Mouse (Mus musculus): Measurements from ENCODE around the gene Vav3. TPM values are rescaled to one million over a fixed set of nuclear protein-coding genes. Genes with fewer than 3 reads are reported as not detected.
A peak's percentile ranks its signal among the peaks of the same experiment; 100 is the strongest.

Vav3 gene
- polyA plus RNA-seq (2014; fragmentation: Nextera tagmentation; extraction: Ambion mirVana), result 9.1 and 9.7 TPM in 2 replicates

DNA sequence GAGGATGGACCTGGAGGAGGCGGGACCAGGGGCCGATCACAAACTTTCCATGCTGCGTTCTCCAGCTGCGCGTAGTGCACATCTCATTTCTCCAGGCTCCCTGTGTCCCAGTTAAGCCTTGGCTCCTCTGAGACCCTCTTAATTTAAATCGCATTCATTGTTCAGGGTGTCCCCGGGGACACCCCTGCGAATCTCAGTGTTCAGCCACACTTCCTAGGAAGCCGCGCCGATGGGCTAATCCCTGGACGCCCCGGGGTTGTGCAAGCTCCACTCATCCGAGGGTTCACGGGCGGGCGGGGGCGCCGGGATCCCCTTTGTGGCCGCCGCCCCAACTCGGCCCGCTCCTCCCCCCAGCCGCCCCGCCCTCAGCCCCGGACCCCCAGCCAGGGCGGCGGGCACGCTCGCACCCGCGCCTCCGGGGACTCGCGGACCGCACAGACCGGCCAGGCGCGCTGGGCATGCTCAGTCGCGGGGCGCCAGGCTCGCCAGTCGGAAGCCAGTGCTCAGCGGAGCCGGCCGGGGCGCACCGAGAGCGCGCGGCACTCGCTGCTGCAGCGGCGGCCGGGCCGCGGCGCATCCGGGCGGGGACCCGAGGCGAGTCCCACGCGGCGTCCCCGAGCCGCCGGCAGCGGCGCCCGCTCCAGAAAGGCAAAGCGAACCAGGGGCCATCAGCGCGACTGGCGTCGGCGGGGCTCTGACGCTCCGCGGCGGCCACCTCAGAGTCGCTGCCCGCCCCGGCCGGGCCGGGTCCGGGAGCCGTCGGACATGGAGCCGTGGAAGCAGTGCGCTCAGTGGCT, at the start of gene Vav3:
Vav3 (plus strand) TSS at position 380 of the 797 bp plus-strand sequence.
- TF ChIP-seq CTCF (IDR thresholded peaks at IDR 0.05; ENCODE audit: low read depth), result no peak
- Histone ChIP-seq H3K4me1 (ENCODE audit: insufficient read depth) (no peaks in the 10 kb centered on the region), H3K27me3 (ENCODE audit: insufficient read depth, low read length) (peaks cover 15% of the 10 kb centered on the region), H3K4me3 (ENCODE audit: low read depth, low read length) (peak within 1 kb of the TSS; percentile 65), H3K36me3 (ENCODE audit: insufficient read depth) (no peaks in the 10 kb centered on the region), H3K4me2 (peak within 1 kb of the TSS; percentile 90), H3K9ac (peak within 1 kb of the TSS; percentile 55), H3K9me3 (ENCODE audit: low read depth, low read length) (no peaks in the 10 kb centered on the region), H3K27ac (ENCODE audit: low read depth) (peak within 1 kb of the TSS; percentile 75; the same call in 1 of the 2 replicates)
- DNase-seq, result peak; percentile 81
- WGBS, result under 1% methylated on average over 83 of the region's 92 CpGs
- peak; percentile 92 for ATAC-seq (ENCODE audit: insufficient read depth)

DNA sequence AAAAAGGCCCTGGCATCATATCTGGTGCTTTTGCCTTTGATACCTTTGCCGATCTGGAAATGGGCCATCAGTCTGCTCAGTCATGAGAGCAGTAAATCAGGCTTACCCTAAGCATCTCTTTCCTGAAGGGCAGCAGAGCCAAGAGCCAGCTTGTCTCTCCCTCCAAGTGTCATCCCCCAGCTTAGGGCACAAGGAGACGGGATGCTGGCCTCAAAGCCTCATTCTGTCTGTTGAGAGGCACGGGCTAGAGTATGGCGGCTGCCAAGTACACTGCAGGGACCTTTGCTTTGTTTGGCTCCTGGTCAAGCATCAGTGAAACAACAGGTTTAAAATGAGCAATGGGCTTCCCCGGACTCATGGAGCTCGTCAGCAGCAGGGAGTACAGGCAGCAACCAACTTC, 41.6 kb upstream of the Vav3 start:
- no peak for ATAC-seq (ENCODE audit: insufficient read depth)
- H3K36me3 ChIP-seq (ENCODE audit: insufficient read depth), result no peaks in the 10 kb centered on the region
- DNase-seq, result no peak

DNA sequence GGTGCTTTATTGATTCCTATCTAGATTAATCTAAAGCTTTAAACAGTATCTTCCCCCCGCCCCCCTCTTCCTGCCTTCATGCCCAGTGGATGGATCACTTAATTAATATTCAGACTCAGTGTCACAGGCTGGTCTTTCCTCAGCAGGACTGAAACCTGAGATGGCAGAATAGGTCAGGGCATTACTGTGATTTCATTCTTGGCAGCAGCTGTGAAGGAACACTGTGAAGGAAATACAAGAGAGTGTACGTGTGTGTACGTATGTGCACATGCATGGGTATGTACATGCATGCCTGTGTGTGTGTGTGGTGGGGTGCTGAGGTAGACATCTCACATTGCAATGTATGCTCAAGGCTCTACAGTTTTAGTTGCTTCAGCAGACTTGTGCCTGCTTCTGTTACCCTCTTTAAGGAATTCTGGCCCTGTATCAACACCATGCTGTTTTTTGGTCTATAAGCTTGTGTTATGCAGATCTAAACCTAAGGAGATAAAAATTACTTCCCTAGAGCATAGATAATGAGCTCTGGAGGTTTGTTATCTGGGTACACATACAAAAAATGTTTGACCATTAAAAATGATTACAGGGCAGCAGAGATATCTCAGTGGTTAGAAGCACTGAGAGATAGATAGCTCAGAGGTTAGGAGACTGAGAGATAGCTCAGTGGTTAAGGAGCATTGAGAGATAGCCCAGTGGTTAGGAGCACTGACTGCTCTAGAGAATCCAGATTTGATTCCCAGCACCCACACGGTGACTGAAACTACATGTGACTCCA, 41.0 kb upstream of the Vav3 start:
- Histone ChIP-seq H3K27ac (ENCODE audit: low read depth) (no peak overlapping the region), H3K36me3 (ENCODE audit: insufficient read depth) (no peaks in the 10 kb centered on the region), H3K4me2 (no peak overlapping the region), H3K4me3 (ENCODE audit: low read depth, low read length) (no peak overlapping the region), H3K9me3 (ENCODE audit: low read depth, low read length) (no peaks in the 10 kb centered on the region), H3K27me3 (ENCODE audit: insufficient read depth, low read length) (no peaks in the 10 kb centered on the region), H3K4me1 (ENCODE audit: insufficient read depth) (no peaks in the 10 kb centered on the region), H3K9ac (no peak overlapping the region)
- ATAC-seq (ENCODE audit: insufficient read depth), result no peak
- WGBS, result 47% methylated on average over 4 of the region's 4 CpGs
- DNase-seq, result no peak
- TF ChIP-seq CTCF (IDR thresholded peaks at IDR 0.05; ENCODE audit: low read depth), result no peak

More for the DNA sequence above, 41.6 kb upstream of the Vav3 start:
- Histone ChIP-seq H3K4me3 (ENCODE audit: low read depth, low read length) (no peak overlapping the region), H3K27me3 (ENCODE audit: insufficient read depth, low read length) (no peaks in the 10 kb centered on the region), H3K9me3 (ENCODE audit: low read depth, low read length) (no peaks in the 10 kb centered on the region), H3K4me1 (ENCODE audit: insufficient read depth) (no peaks in the 10 kb centered on the region), H3K27ac (ENCODE audit: low read depth) (no peak overlapping the region), H3K9ac (no peak overlapping the region), H3K4me2 (no peak overlapping the region)
- 55% methylated on average over 6 of the region's 6 CpGs for WGBS
- no peak for TF ChIP-seq CTCF (IDR thresholded peaks at IDR 0.05; ENCODE audit: low read depth)

DNA sequence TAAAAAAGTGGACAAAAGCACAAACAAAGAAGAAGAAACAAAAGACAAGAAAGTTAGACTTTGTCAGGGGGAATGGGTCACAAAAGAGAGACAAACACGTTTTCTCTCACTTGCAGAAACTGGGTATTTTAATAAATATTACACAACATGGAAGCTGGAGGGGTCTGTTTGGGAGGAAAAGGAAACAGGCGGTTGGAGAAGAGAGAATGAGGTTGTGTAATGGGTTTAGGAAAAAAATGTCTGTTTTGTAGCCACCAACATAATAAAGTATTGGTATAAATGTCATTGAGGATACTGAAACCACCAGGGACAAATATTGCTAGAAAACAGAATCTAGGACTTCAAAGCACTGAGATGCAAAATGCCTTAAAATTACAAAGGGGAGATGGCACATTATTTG, 38.4 kb upstream of the Vav3 start:
- ATAC-seq (ENCODE audit: insufficient read depth) (no peak), DNase-seq (no peak)
- no peak for TF ChIP-seq CTCF (IDR thresholded peaks at IDR 0.05; ENCODE audit: low read depth)
- no peaks in the 10 kb centered on the region for H3K36me3 ChIP-seq (ENCODE audit: insufficient read depth)
- H3K9ac ChIP-seq, result no peak overlapping the region
- no peak overlapping the region for H3K4me3 ChIP-seq (ENCODE audit: low read depth, low read length)
- H3K4me2 ChIP-seq, result no peak overlapping the region
- WGBS, result 56% methylated on average over 2 of the region's 2 CpGs
- no peaks in the 10 kb centered on the region for H3K27me3 ChIP-seq (ENCODE audit: insufficient read depth, low read length)
- H3K27ac ChIP-seq (ENCODE audit: low read depth), result no peak overlapping the region
- no peaks in the 10 kb centered on the region for H3K4me1 ChIP-seq (ENCODE audit: insufficient read depth)
- H3K9me3 ChIP-seq (ENCODE audit: low read depth, low read length), result no peaks in the 10 kb centered on the region

DNA sequence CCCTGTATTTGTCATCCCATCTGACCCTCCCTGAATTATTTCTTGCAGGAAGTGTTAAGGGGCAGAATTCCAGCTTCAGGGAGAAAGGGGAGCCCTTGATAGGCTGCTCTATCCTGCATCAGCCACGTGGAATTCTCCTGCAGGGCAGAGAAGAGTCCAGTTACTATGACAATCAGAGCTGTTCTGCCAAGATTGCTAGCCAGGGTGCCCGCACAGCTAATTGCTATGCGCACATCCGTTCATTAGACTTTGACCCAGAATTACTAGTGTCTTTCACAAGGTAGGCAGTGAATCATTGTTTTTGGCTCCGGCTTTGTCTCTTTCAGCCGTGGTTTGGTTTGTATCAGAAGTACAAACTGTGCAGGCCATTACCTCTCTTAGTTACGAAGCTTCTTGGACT, 33.0 kb upstream of the Vav3 start:
- Histone ChIP-seq H3K27ac (ENCODE audit: low read depth) (no peak overlapping the region), H3K36me3 (ENCODE audit: insufficient read depth) (no peaks in the 10 kb centered on the region), H3K4me2 (no peak overlapping the region), H3K9ac (no peak overlapping the region), H3K27me3 (ENCODE audit: insufficient read depth, low read length) (no peaks in the 10 kb centered on the region), H3K4me1 (ENCODE audit: insufficient read depth) (no peaks in the 10 kb centered on the region), H3K9me3 (ENCODE audit: low read depth, low read length) (no peaks in the 10 kb centered on the region), H3K4me3 (ENCODE audit: low read depth, low read length) (no peak overlapping the region)
- DNase-seq (no peak), ATAC-seq (ENCODE audit: insufficient read depth) (no peak)
- WGBS, result 75% methylated on average over 7 of the region's 7 CpGs
- TF ChIP-seq CTCF (IDR thresholded peaks at IDR 0.05; ENCODE audit: low read depth), result no peak

DNA sequence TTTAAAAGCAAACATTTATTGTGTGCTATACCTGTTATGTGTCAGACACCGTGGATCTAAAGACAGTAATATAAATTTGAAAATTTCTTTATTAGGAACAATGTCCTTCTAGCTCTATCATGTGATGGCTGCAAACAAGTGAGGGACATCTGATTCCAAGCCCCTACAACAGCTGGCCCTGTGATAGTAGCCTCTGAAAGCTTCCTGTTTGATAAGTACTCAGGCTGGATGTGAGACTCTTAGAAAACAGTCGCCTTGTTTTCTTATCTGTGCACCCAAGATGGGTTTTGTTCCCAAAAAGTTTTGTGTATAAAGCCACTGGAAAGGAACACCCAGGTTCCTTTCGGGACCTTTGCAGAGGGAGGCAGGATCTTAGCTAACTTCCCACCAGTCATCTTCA, 32.0 kb upstream of the Vav3 start:
- Histone ChIP-seq H3K9me3 (ENCODE audit: low read depth, low read length) (no peaks in the 10 kb centered on the region), H3K9ac (no peak overlapping the region), H3K4me3 (ENCODE audit: low read depth, low read length) (no peak overlapping the region), H3K4me2 (no peak overlapping the region), H3K27me3 (ENCODE audit: insufficient read depth, low read length) (no peaks in the 10 kb centered on the region), H3K36me3 (ENCODE audit: insufficient read depth) (no peaks in the 10 kb centered on the region), H3K4me1 (ENCODE audit: insufficient read depth) (no peaks in the 10 kb centered on the region), H3K27ac (ENCODE audit: low read depth) (no peak overlapping the region)
- no peak for DNase-seq
- no peak for ATAC-seq (ENCODE audit: insufficient read depth)
- no peak for TF ChIP-seq CTCF (IDR thresholded peaks at IDR 0.05; ENCODE audit: low read depth)
- 60% methylated on average over 3 of the region's 3 CpGs for WGBS
